Comparison of ENCODE assay signal across 15 mouse cellular contexts in genomic region chr7:133579491-133580295, GRCm38 (mm10). TPM values are rescaled to one million over a fixed set of nuclear protein-coding genes. Genes with fewer than 3 reads are reported as not detected.
A peak's percentile ranks its signal among the peaks of the same experiment; 100 is the strongest.
DNase-seq lines count a peak whose midpoint lies in the region; ATAC-seq and TF ChIP-seq lines count a peak whose summit lies in the region.
"Had no signal": no experiment of that assay in that cellular context is flagged by ENCODE, and none has a peak within 500 bp of the region (broad histone marks: within the 10 kb centered on the region; RNA-seq: fewer than 3 reads in every experiment).

No protein-coding gene starts in this region.

- no peak overlapping the region for H3K27ac ChIP-seq in heart, embryonic 10.5 days
- peak overlapping the region; percentile 74; the same call in 1 of the 2 replicates for H3K27ac ChIP-seq in layer of hippocampus, adult 2 months
- no peak overlapping the region for H3K27ac ChIP-seq in heart, embryonic 11.5 days (ENCODE audit: low read depth, low read length)
- H3K27ac ChIP-seq: embryonic facial prominence, embryonic 15.5 days; hindbrain, embryonic 10.5 days; liver, embryonic 15.5 days; midbrain, embryonic 10.5 days had no signal

- H3K4me2 ChIP-seq in heart, embryonic 11.5 days: no peak overlapping the region
- H3K4me2 ChIP-seq: embryonic facial prominence, embryonic 15.5 days; liver, embryonic 15.5 days had no signal

- peak; percentile 57 for TF ChIP-seq CTCF in layer of hippocampus, adult 2 months (conservative IDR thresholded peaks at IDR 0.05)

- no peaks in the 10 kb centered on the region for H3K4me1 ChIP-seq in heart, embryonic 10.5 days
- H3K4me1 ChIP-seq in heart, embryonic 11.5 days (ENCODE audit: control insufficient read depth, insufficient read depth, low read length): no peaks in the 10 kb centered on the region
- H3K4me1 ChIP-seq: liver, embryonic 15.5 days; midbrain, embryonic 10.5 days had no signal

- H3K27me3 ChIP-seq in heart, embryonic 10.5 days (ENCODE audit: insufficient read depth, poor library complexity, severe bottlenecking): no peaks in the 10 kb centered on the region
- no peaks in the 10 kb centered on the region for H3K27me3 ChIP-seq in heart, embryonic 11.5 days (ENCODE audit: control insufficient read depth, insufficient read depth, low read length)
- H3K27me3 ChIP-seq: embryonic facial prominence, embryonic 15.5 days; liver, embryonic 15.5 days had no signal

- ATAC-seq in heart, embryonic 11.5 days (replicated peaks; ENCODE audit: insufficient number of reproducible peaks, low FRiP score, low TSS enrichment): no peak

- H3K9ac ChIP-seq in heart, embryonic 11.5 days (ENCODE audit: low read depth, low read length): no peak overlapping the region
- H3K9ac ChIP-seq: embryonic facial prominence, embryonic 15.5 days; liver, embryonic 15.5 days had no signal

- no peaks in the 10 kb centered on the region for H3K36me3 ChIP-seq in heart, embryonic 10.5 days
- H3K36me3 ChIP-seq in heart, embryonic 11.5 days (ENCODE audit: control insufficient read depth, insufficient read depth, low read length): no peaks in the 10 kb centered on the region
- H3K36me3 ChIP-seq: embryonic facial prominence, embryonic 15.5 days; G1E; hindbrain, embryonic 10.5 days; liver, embryonic 15.5 days; midbrain, embryonic 10.5 days had no signal

- no peak overlapping the region for H3K4me3 ChIP-seq in heart, embryonic 10.5 days
- no peak overlapping the region; the same call in 1 of the 2 replicates for H3K4me3 ChIP-seq in layer of hippocampus, adult 2 months
- H3K4me3 ChIP-seq in heart, embryonic 11.5 days (ENCODE audit: low read depth, low read length): no peak overlapping the region
- H3K4me3 ChIP-seq: embryonic facial prominence, embryonic 15.5 days; hindbrain, embryonic 10.5 days; liver, embryonic 15.5 days; midbrain, embryonic 10.5 days had no signal

- peak; percentile 67 for DNase-seq in heart, embryonic 10.5 days (ENCODE audit: low spot score)
- DNase-seq in heart, postnatal 14 days: no peak
- peak; percentile 25 for DNase-seq in NIH3T3 (ENCODE audit: low read depth)
- peak; percentile 34 to 37 for DNase-seq in layer of hippocampus, adult 2 months (ENCODE audit: low spot score in 2 of 2)
- DNase-seq in right cerebral cortex, postnatal 14 days: peak; percentile 13
- DNase-seq in gastrocnemius, postnatal 10 days: no peak
- no peak for DNase-seq in urinary bladder, adult 18-20 months (ENCODE audit: low spot score in 2 of 2)
- DNase-seq: gastrocnemius, postnatal 36 days; kidney, postnatal 4 days had no signal

- no peaks in the 10 kb centered on the region for H3K9me3 ChIP-seq in heart, embryonic 10.5 days
- H3K9me3 ChIP-seq in heart, embryonic 11.5 days (replicated peaks; ENCODE audit: control insufficient read depth, low read length): no peaks in the 10 kb centered on the region
- H3K9me3 ChIP-seq: embryonic facial prominence, embryonic 15.5 days; G1E; hindbrain, embryonic 10.5 days; liver, embryonic 15.5 days; midbrain, embryonic 10.5 days had no signal

- WGBS in heart, embryonic 10.5 days: 76% methylated on average over 20 of the region's 20 CpGs
- WGBS in heart, embryonic 11.5 days (ENCODE audit: insufficient replicate concordance): 73% methylated on average over 20 of the region's 20 CpGs

- intact Hi-C loops in heart, postnatal 14 days (cut with DNase I): loop anchor here (10.0 kb wide), 1 partner anchor 175 kb away; no protein-coding TSS in a partner anchor

RNA-seq across cellular contexts. Expression of gene Tex36, which starts 22.3 kb away (rescaled TPM):
- polyA plus RNA-seq in heart, embryonic 10.5 days (2016; fragmentation: Nextera tagmentation; extraction: Ambion mirVana): not detected in 2 replicates
- total RNA-seq in heart, postnatal 14 days (2021): not detected
- total RNA-seq in layer of hippocampus, adult 2 months (2021): not detected
- not detected for total RNA-seq in gastrocnemius, postnatal 10 days (2021)
- not detected in 2 replicates for polyA plus RNA-seq in heart, embryonic 11.5 days (2014; fragmentation: Nextera tagmentation; extraction: Ambion mirVana)
- total RNA-seq: G1E; gastrocnemius, postnatal 36 days had no signal
- polyA plus RNA-seq: embryonic facial prominence, embryonic 15.5 days; G1E; liver, embryonic 15.5 days; midbrain, embryonic 10.5 days had no signal

RNA-seq across cellular contexts. Expression of gene Edrf1, which starts 57.6 kb away (rescaled TPM):
- 15.4 and 15.5 TPM in 2 replicates for polyA plus RNA-seq in heart, embryonic 10.5 days (2016; fragmentation: Nextera tagmentation; extraction: Ambion mirVana)
- total RNA-seq in heart, postnatal 14 days (2021): 10 to 100 TPM; 11.1 to 14.4 TPM
- total RNA-seq in layer of hippocampus, adult 2 months (2021): 10 to 100 TPM; 29.0 to 30.5 TPM
- 10 to 100 TPM; 12.1 to 12.9 TPM for total RNA-seq in gastrocnemius, postnatal 10 days (2021)
- 15.2 and 20.1 TPM in 2 replicates for polyA plus RNA-seq in heart, embryonic 11.5 days (2014; fragmentation: Nextera tagmentation; extraction: Ambion mirVana)

Comparison
In these comparisons a context has a peak if more than half of its experiments do, and no peak if none do; other contexts are left out.
1. DNase-seq: peak in heart, embryonic 10.5 days (single experiment), NIH3T3 (single experiment), layer of hippocampus, adult 2 months (2 of 2) and right cerebral cortex, postnatal 14 days (single experiment); none in heart, postnatal 14 days (0 of 2), gastrocnemius, postnatal 10 days (single experiment) and urinary bladder, adult 18-20 months (0 of 2).